Mouse (Mus musculus) myocyte (in vitro differentiated cells): ENCODE data around the gene Gm43064.

Experiments
- E2F4 ChIP-seq: IDR thresholded peaks from one replicate; pipeline ENCODE4 v1.6.1; 2011; ENCODE audit warnings: mild to moderate bottlenecking, control low read depth, moderate library complexity; ENCODE audit not compliant: insufficient read depth
- MAX ChIP-seq: IDR thresholded peaks from one replicate; pipeline ENCODE4 v1.6.1; 2011; ENCODE audit warnings: low read depth, mild to moderate bottlenecking, control low read depth
- POLR2A ChIP-seq: IDR thresholded peaks from one replicate; pipeline ENCODE4 v1.6.1; 2011; ENCODE audit warnings: low read depth, mild to moderate bottlenecking, control low read depth, moderate library complexity; ENCODE audit not compliant: insufficient read length
- TCF12 ChIP-seq: IDR thresholded peaks from one replicate; pipeline ENCODE4 v1.6.1; 2011; ENCODE audit warnings: mild to moderate bottlenecking, control low read depth; ENCODE audit not compliant: poor library complexity, insufficient read depth, severe bottlenecking
- TCF3 ChIP-seq: IDR thresholded peaks from one replicate; pipeline ENCODE4 v1.6.1; 2011; ENCODE audit warnings: low read depth, control low read depth; ENCODE audit not compliant: insufficient read length
- USF1 ChIP-seq: IDR thresholded peaks from one replicate; pipeline ENCODE4 v1.6.1; 2011; ENCODE audit warnings: low read depth, mild to moderate bottlenecking, control low read depth, moderate library complexity

GRCm38 (mm10) chr3:103789096-103789495 lies 20.3 kb upstream of the Gm43064 start:
- no peak for TF ChIP-seq TCF12
- no peak for TF ChIP-seq E2F4
- no peak for TF ChIP-seq POLR2A
- no peak for TF ChIP-seq TCF3
- TF ChIP-seq USF1: no peak
- no peak for TF ChIP-seq MAX
